Mouse (Mus musculus): ENCODE results near the gene Zdhhc14. TPM values are rescaled to one million over a fixed set of nuclear protein-coding genes. Genes with fewer than 3 reads are reported as not detected.
A peak's percentile ranks its signal among the peaks of the same experiment; 100 is the strongest.

The Zdhhc14 gene
- polyA plus RNA-seq, 1 experiment from 2014 or later, result 2.4 TPM

- 72% methylated on average over 5 of the region's 5 CpGs for WGBS
- ATAC-seq (ENCODE audit: insufficient number of reproducible peaks, insufficient read depth, low FRiP score, low read depth), result no peak
These were observed 303.0 kb downstream of the Zdhhc14 start for GRCm38 (mm10) chr17:5795369-5795768.

DNA sequence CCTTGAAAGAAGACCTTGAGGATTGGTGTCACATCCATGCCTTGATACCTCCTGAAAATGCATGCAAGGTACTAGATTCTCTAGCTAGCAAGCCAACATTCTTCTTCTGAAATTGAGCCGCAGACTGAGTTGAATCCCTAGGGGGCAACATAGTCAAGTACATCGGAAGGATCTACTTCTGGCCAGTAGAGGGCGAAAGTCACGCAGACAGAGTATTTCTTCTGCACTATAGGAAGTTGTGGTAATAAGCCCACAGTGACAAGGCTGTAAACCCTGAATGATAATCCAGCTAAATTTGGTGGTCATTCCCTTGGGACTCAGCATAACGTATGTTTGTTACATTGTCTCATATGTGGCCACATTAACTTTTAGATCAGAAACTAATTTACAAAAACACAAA is 303.5 kb downstream of the Zdhhc14 start:
- Histone ChIP-seq H3K27ac (ENCODE audit: low read length) (no peak overlapping the region), H3K4me2 (replicated peaks; ENCODE audit: low read depth, low read length) (no peak overlapping the region), H3K27me3 (ENCODE audit: control insufficient read depth, insufficient read depth, low read length) (no peaks in the 10 kb centered on the region), H3K4me3 (ENCODE audit: low read depth, low read length) (no peak overlapping the region), H3K4me1 (ENCODE audit: control insufficient read depth, insufficient read depth, low read length) (no peaks in the 10 kb centered on the region), H3K9ac (replicated peaks; ENCODE audit: low read depth, low read length) (no peak overlapping the region), H3K9me3 (ENCODE audit: control insufficient read depth, low read depth, low read length) (no peaks in the 10 kb centered on the region), H3K36me3 (ENCODE audit: control insufficient read depth, insufficient read depth, low read length) (no peaks in the 10 kb centered on the region)
- WGBS, result 5% methylated on average over 5 of the region's 5 CpGs
- peak; percentile 79 for ATAC-seq (ENCODE audit: insufficient number of reproducible peaks, insufficient read depth, low FRiP score, low read depth)

More at GRCm38 (mm10) chr17:5795369-5795768, 303.0 kb downstream of the Zdhhc14 start:
- H3K4me3 ChIP-seq (ENCODE audit: low read depth, low read length), result no peak overlapping the region
- no peak overlapping the region for H3K9ac ChIP-seq (replicated peaks; ENCODE audit: low read depth, low read length)
- H3K27me3 ChIP-seq (ENCODE audit: control insufficient read depth, insufficient read depth, low read length), result no peaks in the 10 kb centered on the region
- H3K4me1 ChIP-seq (ENCODE audit: control insufficient read depth, insufficient read depth, low read length), result no peaks in the 10 kb centered on the region
- H3K9me3 ChIP-seq (ENCODE audit: control insufficient read depth, low read depth, low read length), result no peaks in the 10 kb centered on the region
- H3K4me2 ChIP-seq (replicated peaks; ENCODE audit: low read depth, low read length), result no peak overlapping the region
- no peaks in the 10 kb centered on the region for H3K36me3 ChIP-seq (ENCODE audit: control insufficient read depth, insufficient read depth, low read length)
- no peak overlapping the region for H3K27ac ChIP-seq (ENCODE audit: low read length)

DNA sequence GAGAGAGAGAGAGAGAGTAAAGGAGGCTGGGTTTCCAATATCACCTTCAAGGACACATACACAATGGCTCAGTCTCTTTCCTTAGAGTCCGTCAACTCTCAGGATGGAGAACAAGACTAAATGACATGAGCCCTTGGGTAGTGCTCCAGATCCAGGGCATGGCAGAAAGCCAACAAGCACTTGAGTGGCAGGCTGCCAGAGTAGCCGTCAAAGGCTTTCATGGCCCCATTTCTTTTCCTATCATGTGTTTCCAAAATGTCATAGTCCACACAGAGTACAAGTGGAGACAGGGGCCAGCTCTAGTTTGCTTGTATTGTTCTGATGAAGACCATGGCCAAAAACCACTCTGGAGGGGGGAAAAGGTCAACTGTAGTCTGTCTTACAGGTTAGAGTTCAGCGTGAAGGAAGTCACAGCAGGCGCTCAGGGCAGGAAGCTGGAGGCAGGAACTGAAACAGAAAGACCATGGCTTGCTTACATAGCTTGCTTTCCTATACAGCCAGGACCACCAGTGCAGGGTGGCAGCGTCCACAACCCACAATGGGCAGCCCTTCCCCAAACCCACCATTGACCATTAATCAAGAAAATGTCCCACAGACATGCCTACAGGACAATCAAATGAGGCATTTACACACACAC is 304.9 kb downstream of the Zdhhc14 start:
- no peak overlapping the region for H3K9ac ChIP-seq (replicated peaks; ENCODE audit: low read depth, low read length)
- no peak overlapping the region for H3K4me3 ChIP-seq (ENCODE audit: low read depth, low read length)
- no peak overlapping the region for H3K27ac ChIP-seq (ENCODE audit: low read length)
- WGBS, result 79% methylated on average over 5 of the region's 5 CpGs
- no peak overlapping the region for H3K4me2 ChIP-seq (replicated peaks; ENCODE audit: low read depth, low read length)
- no peaks in the 10 kb centered on the region for H3K4me1 ChIP-seq (ENCODE audit: control insufficient read depth, insufficient read depth, low read length)
- H3K36me3 ChIP-seq (ENCODE audit: control insufficient read depth, insufficient read depth, low read length), result no peaks in the 10 kb centered on the region
- ATAC-seq (ENCODE audit: insufficient number of reproducible peaks, insufficient read depth, low FRiP score, low read depth), result no peak
- H3K9me3 ChIP-seq (ENCODE audit: control insufficient read depth, low read depth, low read length), result no peaks in the 10 kb centered on the region
- no peaks in the 10 kb centered on the region for H3K27me3 ChIP-seq (ENCODE audit: control insufficient read depth, insufficient read depth, low read length)

DNA sequence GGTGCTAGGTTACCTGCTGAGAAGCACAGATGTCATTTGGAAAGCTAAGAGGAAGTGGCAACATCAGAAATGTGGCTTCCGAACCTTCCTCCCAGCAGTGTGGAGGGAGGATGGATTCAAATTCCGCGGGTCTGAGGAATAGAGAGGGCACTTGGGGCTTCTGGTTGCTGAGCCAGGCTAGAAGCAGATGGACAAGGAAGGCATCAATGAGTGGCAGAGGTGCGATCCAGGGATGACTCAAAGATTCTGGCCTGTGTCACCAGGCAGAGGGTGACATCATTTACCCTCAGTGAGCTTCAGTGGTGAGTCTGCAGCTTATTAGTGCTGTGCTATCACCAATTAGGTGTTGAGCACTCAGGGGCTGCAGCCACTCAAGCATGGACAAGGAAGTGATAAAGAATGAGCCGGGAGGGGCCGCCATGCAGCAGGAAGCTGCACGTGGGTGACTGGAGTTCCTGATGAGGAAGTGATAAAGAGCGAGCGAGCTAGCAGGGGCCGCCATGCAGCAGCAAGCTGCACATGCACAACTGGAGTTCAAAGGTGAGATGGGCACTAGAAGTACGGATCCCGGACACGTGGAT is 306.0 kb downstream of the Zdhhc14 start:
- H3K4me2 ChIP-seq (replicated peaks; ENCODE audit: low read depth, low read length), result no peak overlapping the region
- no peak overlapping the region for H3K27ac ChIP-seq (ENCODE audit: low read length)
- H3K4me3 ChIP-seq (ENCODE audit: low read depth, low read length), result no peak overlapping the region
- peak; percentile 64; the same call in 1 of the 2 replicates for ATAC-seq (ENCODE audit: insufficient number of reproducible peaks, insufficient read depth, low FRiP score, low read depth)
- 55% methylated on average over 13 of the region's 13 CpGs for WGBS
- H3K27me3 ChIP-seq (ENCODE audit: control insufficient read depth, insufficient read depth, low read length), result no peaks in the 10 kb centered on the region
- no peaks in the 10 kb centered on the region for H3K4me1 ChIP-seq (ENCODE audit: control insufficient read depth, insufficient read depth, low read length)
- H3K9ac ChIP-seq (replicated peaks; ENCODE audit: low read depth, low read length), result no peak overlapping the region
- H3K36me3 ChIP-seq (ENCODE audit: control insufficient read depth, insufficient read depth, low read length), result no peaks in the 10 kb centered on the region
- H3K9me3 ChIP-seq (ENCODE audit: control insufficient read depth, low read depth, low read length), result no peaks in the 10 kb centered on the region

DNA sequence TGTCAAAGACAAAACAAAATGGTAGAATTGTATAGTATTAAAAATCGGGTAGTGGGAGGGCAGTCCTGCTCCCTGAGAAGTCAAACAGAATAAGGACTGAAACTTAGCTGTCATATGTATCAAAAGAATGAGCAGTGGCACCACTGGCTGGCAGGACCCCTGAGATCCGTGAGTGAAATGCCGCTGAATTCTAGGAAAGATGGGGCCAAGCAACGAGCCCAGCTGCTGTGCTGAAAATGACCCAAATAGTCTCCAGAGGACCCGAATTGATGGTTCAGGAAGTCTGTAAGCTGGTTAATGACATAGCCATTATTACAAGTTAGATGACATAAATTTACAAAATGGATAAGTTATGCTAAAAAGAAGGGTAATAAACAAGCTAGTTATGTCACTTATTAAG is 306.5 kb downstream of the Zdhhc14 start:
- H3K4me3 ChIP-seq (ENCODE audit: low read depth, low read length), result no peak overlapping the region
- H3K27me3 ChIP-seq (ENCODE audit: control insufficient read depth, insufficient read depth, low read length), result no peaks in the 10 kb centered on the region
- WGBS, result 75% methylated on average over 5 of the region's 5 CpGs
- H3K9ac ChIP-seq (replicated peaks; ENCODE audit: low read depth, low read length), result no peak overlapping the region
- H3K27ac ChIP-seq (ENCODE audit: low read length), result no peak overlapping the region
- no peak overlapping the region for H3K4me2 ChIP-seq (replicated peaks; ENCODE audit: low read depth, low read length)
- H3K36me3 ChIP-seq (ENCODE audit: control insufficient read depth, insufficient read depth, low read length), result no peaks in the 10 kb centered on the region
- ATAC-seq (ENCODE audit: insufficient number of reproducible peaks, insufficient read depth, low FRiP score, low read depth), result no peak
- no peaks in the 10 kb centered on the region for H3K9me3 ChIP-seq (ENCODE audit: control insufficient read depth, low read depth, low read length)
- peaks cover under 1% of the 10 kb centered on the region; the same call in 1 of the 2 replicates for H3K4me1 ChIP-seq (ENCODE audit: control insufficient read depth, insufficient read depth, low read length)

DNA sequence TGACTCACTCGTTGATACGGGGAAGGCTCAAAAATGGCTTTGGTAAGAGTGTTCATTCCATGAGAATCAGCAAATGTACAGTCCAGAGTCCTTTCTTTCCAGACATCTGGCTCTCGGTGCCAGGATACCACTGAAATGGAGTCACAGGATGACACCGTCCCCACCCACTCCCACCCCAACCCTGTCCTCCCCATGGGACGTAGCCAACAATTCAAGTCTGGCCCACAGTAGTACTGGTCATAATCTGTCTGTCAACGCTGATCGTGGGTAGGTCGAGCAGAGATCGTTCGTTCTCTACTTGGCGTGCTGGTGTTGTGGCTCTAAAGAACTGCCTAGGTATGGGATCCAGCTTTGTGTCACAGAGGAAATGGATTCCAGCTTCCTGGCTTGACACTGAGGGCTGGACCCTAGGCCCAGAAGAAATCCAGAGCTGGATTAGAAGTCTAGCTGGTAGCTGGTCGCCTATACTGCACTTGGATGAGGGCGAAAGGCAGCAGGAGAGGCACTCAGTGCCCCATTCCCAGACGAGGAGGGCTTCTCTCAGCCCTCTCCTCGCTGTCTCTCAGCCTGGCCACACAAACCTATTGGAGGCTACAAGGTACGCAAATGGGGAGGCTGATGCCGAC is 307.2 kb downstream of the Zdhhc14 start:
- ATAC-seq (ENCODE audit: insufficient number of reproducible peaks, insufficient read depth, low FRiP score, low read depth), result no peak
- Histone ChIP-seq H3K27me3 (ENCODE audit: control insufficient read depth, insufficient read depth, low read length) (no peaks in the 10 kb centered on the region), H3K27ac (ENCODE audit: low read length) (no peak overlapping the region), H3K36me3 (ENCODE audit: control insufficient read depth, insufficient read depth, low read length) (no peaks in the 10 kb centered on the region), H3K9me3 (ENCODE audit: control insufficient read depth, low read depth, low read length) (no peaks in the 10 kb centered on the region), H3K4me1 (ENCODE audit: control insufficient read depth, insufficient read depth, low read length) (peaks cover 7% of the 10 kb centered on the region; the same call in 1 of the 2 replicates), H3K4me2 (replicated peaks; ENCODE audit: low read depth, low read length) (no peak overlapping the region), H3K9ac (replicated peaks; ENCODE audit: low read depth, low read length) (no peak overlapping the region), H3K4me3 (ENCODE audit: low read depth, low read length) (no peak overlapping the region)
- WGBS, result 78% methylated on average over 17 of the region's 17 CpGs

DNA sequence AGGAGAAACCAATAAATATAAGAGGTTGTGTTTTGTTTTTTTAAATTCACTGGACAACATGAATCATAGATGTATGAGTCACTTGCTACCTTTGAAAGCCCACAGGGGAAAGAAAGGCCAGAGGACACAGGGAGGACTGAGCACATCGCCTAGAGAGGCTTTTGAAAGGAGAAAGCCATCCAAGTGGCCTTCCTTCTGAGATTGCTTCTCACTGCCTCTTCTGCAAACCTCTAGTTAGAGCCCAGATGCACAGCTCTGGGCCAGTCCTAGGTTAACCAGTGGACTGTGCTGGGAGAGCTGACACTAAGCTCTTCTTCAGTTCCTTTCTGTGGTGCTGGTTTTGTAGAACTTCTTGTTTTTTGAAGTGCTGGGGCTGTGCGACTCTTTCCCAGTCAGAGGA is 307.9 kb downstream of the Zdhhc14 start:
- ATAC-seq (ENCODE audit: insufficient number of reproducible peaks, insufficient read depth, low FRiP score, low read depth), result no peak
- H3K36me3 ChIP-seq (ENCODE audit: control insufficient read depth, insufficient read depth, low read length), result no peaks in the 10 kb centered on the region
- H3K27ac ChIP-seq (ENCODE audit: low read length), result no peak overlapping the region
- no peak overlapping the region for H3K4me3 ChIP-seq (ENCODE audit: low read depth, low read length)
- H3K9ac ChIP-seq (replicated peaks; ENCODE audit: low read depth, low read length), result no peak overlapping the region
- WGBS, result 81% methylated on average over 2 of the region's 2 CpGs
- H3K9me3 ChIP-seq (ENCODE audit: control insufficient read depth, low read depth, low read length), result no peaks in the 10 kb centered on the region
- no peak overlapping the region for H3K4me2 ChIP-seq (replicated peaks; ENCODE audit: low read depth, low read length)
- H3K27me3 ChIP-seq (ENCODE audit: control insufficient read depth, insufficient read depth, low read length), result no peaks in the 10 kb centered on the region
- peaks cover 8% of the 10 kb centered on the region; the same call in 1 of the 2 replicates for H3K4me1 ChIP-seq (ENCODE audit: control insufficient read depth, insufficient read depth, low read length)

- ATAC-seq (ENCODE audit: insufficient number of reproducible peaks, insufficient read depth, low FRiP score, low read depth), result no peak
- Histone ChIP-seq H3K36me3 (ENCODE audit: control insufficient read depth, insufficient read depth, low read length) (no peaks in the 10 kb centered on the region), H3K9ac (replicated peaks; ENCODE audit: low read depth, low read length) (no peak overlapping the region), H3K27ac (ENCODE audit: low read length) (no peak overlapping the region), H3K27me3 (ENCODE audit: control insufficient read depth, insufficient read depth, low read length) (no peaks in the 10 kb centered on the region), H3K4me3 (ENCODE audit: low read depth, low read length) (no peak overlapping the region), H3K4me2 (replicated peaks; ENCODE audit: low read depth, low read length) (no peak overlapping the region), H3K4me1 (ENCODE audit: control insufficient read depth, insufficient read depth, low read length) (peaks cover 12% of the 10 kb centered on the region; the same call in 1 of the 2 replicates), H3K9me3 (ENCODE audit: control insufficient read depth, low read depth, low read length) (no peaks in the 10 kb centered on the region)
- 65% methylated on average over 7 of the region's 7 CpGs for WGBS
These were observed 308.6 kb downstream of the Zdhhc14 start for GRCm38 (mm10) chr17:5800824-5801560.

Data from stomach, embryonic 14.5 days (tissue).